Mouse (Mus musculus): Measurements from ENCODE around the gene Rusc2.
A peak's percentile ranks its signal among the peaks of the same experiment; 100 is the strongest.

Gene Rusc2

DNA sequence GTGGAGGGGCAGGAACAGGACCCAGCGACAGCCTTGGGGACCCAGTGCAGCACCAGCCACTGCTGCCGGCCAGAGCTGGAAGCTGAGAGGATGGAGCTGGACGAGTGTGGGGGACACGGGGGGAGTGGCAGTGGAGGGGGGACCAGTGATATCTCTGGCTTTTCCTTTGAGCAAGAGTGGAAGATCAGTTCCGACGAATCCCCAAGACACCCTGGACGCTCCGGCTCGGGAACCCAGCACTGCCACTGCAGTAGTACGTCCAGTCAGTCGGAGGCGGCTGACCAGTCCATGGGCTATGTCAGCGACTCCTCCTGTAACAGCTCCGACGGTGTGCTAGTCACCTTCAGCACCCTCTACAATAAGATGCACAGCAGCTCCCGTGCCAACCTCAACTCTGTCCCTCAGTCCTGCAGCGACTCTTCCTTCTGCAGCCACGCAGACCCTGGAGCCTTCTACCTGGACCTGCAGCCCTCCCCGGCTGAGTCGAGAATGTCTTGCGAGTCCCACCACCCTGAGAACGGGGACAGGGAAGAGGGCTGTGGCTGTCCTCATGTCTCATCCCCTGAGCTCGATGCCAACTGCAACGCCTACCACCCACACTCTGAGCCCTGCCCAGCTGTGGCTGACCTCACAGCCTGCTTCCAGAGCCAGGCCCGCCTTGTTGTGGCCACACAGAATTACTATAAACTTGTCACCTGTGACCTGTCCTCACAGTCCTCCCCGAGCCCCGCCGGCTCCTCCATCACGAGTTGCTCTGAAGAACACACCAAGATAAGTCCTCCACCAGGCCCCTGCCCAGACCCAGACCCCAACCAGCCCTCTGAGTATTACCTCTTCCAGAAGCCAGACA, 33.7 kb downstream of the Rusc2 start:
- Histone ChIP-seq H3K27me3 (ENCODE audit: insufficient read depth, low read length) (peaks cover 13% of the 10 kb centered on the region), H3K9me3 (ENCODE audit: low read length) (no peaks in the 10 kb centered on the region), H3K4me3 (replicated peaks; ENCODE audit: low read length) (peak overlapping the region; percentile 61), H3K4me1 (replicated peaks; ENCODE audit: low read depth, low read length) (peaks cover 58% of the 10 kb centered on the region), H3K36me3 (ENCODE audit: insufficient read depth, low read length) (peaks cover 20% of the 10 kb centered on the region)
- TF ChIP-seq POU5F1 (IDR thresholded peaks at IDR 0.05; ENCODE audit: borderline replicate concordance, low read length) (no peak), NANOG (IDR thresholded peaks at IDR 0.05; ENCODE audit: borderline replicate concordance, low read length) (no peak), CTCF (conservative IDR thresholded peaks at IDR 0.05; ENCODE audit: low read length) (no peak)

DNA sequence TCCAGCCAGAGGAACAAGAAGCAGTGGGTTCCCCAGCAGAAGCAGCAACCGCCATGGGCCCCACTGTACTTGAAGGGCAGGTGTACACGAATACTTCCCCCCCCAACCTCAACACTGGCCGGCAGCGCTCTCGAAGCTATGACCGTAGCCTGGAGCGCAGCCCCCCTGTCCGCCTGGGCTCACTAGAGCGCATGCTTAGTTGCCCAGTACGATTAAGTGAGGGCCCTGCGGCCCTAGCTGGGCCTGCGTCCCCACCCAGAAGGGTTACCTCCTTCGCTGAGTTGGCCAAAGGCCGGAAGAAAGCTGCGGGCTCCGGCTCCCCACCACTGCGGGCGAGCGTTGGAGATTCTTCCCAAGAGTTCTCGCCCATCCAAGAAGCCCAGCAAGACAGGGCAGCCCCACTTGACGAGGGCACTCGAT, 34.3 kb downstream of the Rusc2 start:
- Histone ChIP-seq H3K4me1 (replicated peaks; ENCODE audit: low read depth, low read length) (peaks cover 63% of the 10 kb centered on the region), H3K4me3 (replicated peaks; ENCODE audit: low read length) (peak overlapping the region; percentile 61), H3K36me3 (ENCODE audit: insufficient read depth, low read length) (peaks cover 20% of the 10 kb centered on the region), H3K9me3 (ENCODE audit: low read length) (no peaks in the 10 kb centered on the region), H3K27me3 (ENCODE audit: insufficient read depth, low read length) (peaks cover 16% of the 10 kb centered on the region)
- no peak for TF ChIP-seq NANOG (IDR thresholded peaks at IDR 0.05; ENCODE audit: borderline replicate concordance, low read length)
- no peak for TF ChIP-seq CTCF (conservative IDR thresholded peaks at IDR 0.05; ENCODE audit: low read length)
- TF ChIP-seq POU5F1 (IDR thresholded peaks at IDR 0.05; ENCODE audit: borderline replicate concordance, low read length), result no peak

- Histone ChIP-seq H3K4me1 (replicated peaks; ENCODE audit: low read depth, low read length) (peaks cover 76% of the 10 kb centered on the region), H3K4me3 (replicated peaks; ENCODE audit: low read length) (no peak overlapping the region), H3K36me3 (ENCODE audit: insufficient read depth, low read length) (peaks cover 28% of the 10 kb centered on the region), H3K9me3 (ENCODE audit: low read length) (no peaks in the 10 kb centered on the region), H3K27me3 (ENCODE audit: insufficient read depth, low read length) (peaks cover 30% of the 10 kb centered on the region)
- TF ChIP-seq CTCF (conservative IDR thresholded peaks at IDR 0.05; ENCODE audit: low read length), result no peak
- TF ChIP-seq NANOG (IDR thresholded peaks at IDR 0.05; ENCODE audit: borderline replicate concordance, low read length), result no peak
- TF ChIP-seq POU5F1 (IDR thresholded peaks at IDR 0.05; ENCODE audit: borderline replicate concordance, low read length), result no peak
These were observed 35.7 kb downstream of the Rusc2 start for GRCm38 (mm10) chr4:43417269-43418062.

- no peak overlapping the region for H3K4me3 ChIP-seq (replicated peaks; ENCODE audit: low read length)
- peaks cover 38% of the 10 kb centered on the region for H3K27me3 ChIP-seq (ENCODE audit: insufficient read depth, low read length)
- no peak for TF ChIP-seq POU5F1 (IDR thresholded peaks at IDR 0.05; ENCODE audit: borderline replicate concordance, low read length)
- no peak for TF ChIP-seq CTCF (conservative IDR thresholded peaks at IDR 0.05; ENCODE audit: low read length)
- TF ChIP-seq NANOG (IDR thresholded peaks at IDR 0.05; ENCODE audit: borderline replicate concordance, low read length), result no peak
- peaks cover 80% of the 10 kb centered on the region for H3K4me1 ChIP-seq (replicated peaks; ENCODE audit: low read depth, low read length)
- H3K9me3 ChIP-seq (ENCODE audit: low read length), result no peaks in the 10 kb centered on the region
- H3K36me3 ChIP-seq (ENCODE audit: insufficient read depth, low read length), result peaks cover 38% of the 10 kb centered on the region
These were observed 36.7 kb downstream of the Rusc2 start for GRCm38 (mm10) chr4:43418450-43418849.

GRCm38 (mm10) chr4:43418973-43419656, 37.3 kb downstream of the Rusc2 start:
- no peaks in the 10 kb centered on the region for H3K9me3 ChIP-seq (ENCODE audit: low read length)
- TF ChIP-seq NANOG (IDR thresholded peaks at IDR 0.05; ENCODE audit: borderline replicate concordance, low read length) (no peak), CTCF (conservative IDR thresholded peaks at IDR 0.05; ENCODE audit: low read length) (no peak), POU5F1 (IDR thresholded peaks at IDR 0.05; ENCODE audit: borderline replicate concordance, low read length) (no peak)
- no peak overlapping the region for H3K4me3 ChIP-seq (replicated peaks; ENCODE audit: low read length)
- peaks cover 45% of the 10 kb centered on the region for H3K27me3 ChIP-seq (ENCODE audit: insufficient read depth, low read length)
- peaks cover 44% of the 10 kb centered on the region for H3K36me3 ChIP-seq (ENCODE audit: insufficient read depth, low read length)
- H3K4me1 ChIP-seq (replicated peaks; ENCODE audit: low read depth, low read length), result peaks cover 80% of the 10 kb centered on the region

DNA sequence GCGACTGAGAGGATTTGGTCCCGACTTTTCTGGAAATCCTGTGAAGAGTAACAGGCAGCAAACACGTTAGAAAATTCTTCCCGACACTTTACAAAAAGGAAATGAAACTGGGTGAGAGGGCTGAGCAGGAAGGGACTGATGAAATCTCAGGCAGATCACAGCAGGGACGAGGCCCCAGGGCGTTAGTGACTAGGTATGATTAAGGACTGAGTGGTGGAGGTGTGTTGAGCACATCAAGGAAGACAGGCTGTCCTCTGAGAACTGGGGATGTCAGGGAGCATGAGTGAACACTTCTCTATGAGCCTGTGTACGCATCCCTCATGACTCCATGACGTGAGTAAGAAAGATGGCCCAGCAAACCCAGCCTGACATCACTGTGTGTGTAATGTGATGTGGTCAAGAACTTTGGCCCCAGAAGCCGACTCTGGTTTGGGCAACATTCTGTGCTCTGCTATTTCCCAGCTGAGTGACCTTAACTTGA, 38.1 kb downstream of the Rusc2 start:
- H3K27me3 ChIP-seq (ENCODE audit: insufficient read depth, low read length), result peaks cover 52% of the 10 kb centered on the region
- peaks cover 74% of the 10 kb centered on the region for H3K4me1 ChIP-seq (replicated peaks; ENCODE audit: low read depth, low read length)
- H3K36me3 ChIP-seq (ENCODE audit: insufficient read depth, low read length), result peaks cover 51% of the 10 kb centered on the region
- no peaks in the 10 kb centered on the region for H3K9me3 ChIP-seq (ENCODE audit: low read length)
- no peak overlapping the region for H3K4me3 ChIP-seq (replicated peaks; ENCODE audit: low read length)
- TF ChIP-seq CTCF (conservative IDR thresholded peaks at IDR 0.05; ENCODE audit: low read length), result no peak
- no peak for TF ChIP-seq NANOG (IDR thresholded peaks at IDR 0.05; ENCODE audit: borderline replicate concordance, low read length)
- no peak for TF ChIP-seq POU5F1 (IDR thresholded peaks at IDR 0.05; ENCODE audit: borderline replicate concordance, low read length)

GRCm38 (mm10) chr4:43420305-43420704, 38.5 kb downstream of the Rusc2 start:
- TF ChIP-seq POU5F1 (IDR thresholded peaks at IDR 0.05; ENCODE audit: borderline replicate concordance, low read length) (no peak), CTCF (conservative IDR thresholded peaks at IDR 0.05; ENCODE audit: low read length) (peak; percentile 88)
- Histone ChIP-seq H3K4me1 (replicated peaks; ENCODE audit: low read depth, low read length) (peaks cover 74% of the 10 kb centered on the region), H3K36me3 (ENCODE audit: insufficient read depth, low read length) (peaks cover 53% of the 10 kb centered on the region), H3K27me3 (ENCODE audit: insufficient read depth, low read length) (peaks cover 57% of the 10 kb centered on the region), H3K4me3 (replicated peaks; ENCODE audit: low read length) (no peak overlapping the region), H3K9me3 (ENCODE audit: low read length) (no peaks in the 10 kb centered on the region)
